Mouse (Mus musculus): ENCODE data around the gene Flot2.

Gene Flot2

DNA sequence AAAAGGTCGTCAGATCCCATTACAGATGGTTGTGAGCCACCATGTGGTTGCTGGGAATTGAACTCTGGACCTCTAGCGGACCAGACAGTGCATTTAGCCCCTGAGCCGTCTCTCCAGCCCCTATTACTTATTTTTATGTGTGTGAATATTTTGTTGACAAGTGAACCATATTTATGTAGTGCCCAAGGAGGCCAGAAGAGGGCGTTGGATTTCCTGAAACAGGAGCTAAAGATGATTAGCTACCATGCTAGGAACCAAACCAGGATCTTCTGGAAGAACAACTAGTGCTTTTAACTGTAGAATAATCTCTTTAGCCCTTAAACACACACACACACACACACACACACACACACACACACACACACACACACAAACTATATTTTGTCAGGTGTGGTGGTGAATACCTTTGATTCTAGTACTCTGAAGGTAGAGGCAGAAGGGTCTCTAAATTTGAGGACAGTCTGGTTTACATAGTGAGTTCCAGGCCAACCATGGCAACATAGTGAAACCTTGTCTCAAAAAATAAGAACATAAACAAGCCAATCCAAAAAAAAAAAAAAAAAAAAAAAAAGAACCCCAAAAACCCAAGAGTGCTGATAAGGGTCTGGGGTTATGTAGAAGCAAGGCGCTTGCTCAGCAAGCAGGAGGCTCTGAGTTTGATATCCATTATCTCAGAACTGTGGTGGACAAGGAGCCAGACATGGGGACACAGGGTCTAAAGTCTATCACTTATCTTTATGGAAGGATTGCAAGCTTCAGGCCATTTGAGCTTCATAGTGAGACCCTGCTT, 65.4 kb downstream of the Flot2 start:
- peak; percentile 61 to 78 for DNase-seq (ENCODE audit: low spot score in 2 of 2)

DNA sequence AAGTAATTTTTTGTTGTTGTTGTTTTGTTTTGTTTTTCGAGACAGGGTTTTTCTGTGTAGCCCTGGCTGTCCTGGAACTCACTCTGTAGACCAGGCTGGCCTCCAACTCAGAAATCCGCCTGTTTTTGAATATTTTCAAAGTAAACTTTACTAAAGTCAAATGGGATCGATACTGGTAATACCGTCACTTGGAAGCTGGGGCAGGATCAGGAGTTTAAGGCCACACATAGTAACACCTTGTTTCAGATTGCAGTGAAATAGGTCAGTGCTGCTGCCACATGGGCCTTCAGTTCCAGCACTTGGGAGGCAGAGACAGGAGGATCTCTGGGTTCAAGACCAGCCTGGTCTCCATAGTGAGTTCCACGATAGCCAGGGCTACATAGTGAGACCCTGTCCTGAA, 66.8 kb downstream of the Flot2 start:
- no peak for DNase-seq (ENCODE audit: low spot score in 2 of 2)
